Mouse (Mus musculus) brain, embryonic 14.5 days (tissue): Measurements from ENCODE around the gene Tob2.

Experiments used
- CTCF ChIP-seq: fragments of 200-500 bp; IDR thresholded peaks from 2 replicates; pipeline ENCODE4 v1.5.1; 2012; ENCODE audit warnings: inconsistent platforms, mild to moderate bottlenecking, moderate library complexity, borderline replicate concordance; ENCODE audit not compliant: insufficient read depth, insufficient read length; ENCODE audit errors: extremely low read depth
- POLR2A ChIP-seq: fragments of 200-500 bp; IDR thresholded peaks from 2 replicates; pipeline ENCODE4 v1.6.1; 2012; ENCODE audit warnings: mild to moderate bottlenecking, inconsistent platforms, borderline replicate concordance; ENCODE audit not compliant: poor library complexity, insufficient read depth, insufficient read length, severe bottlenecking; ENCODE audit errors: extremely low read depth

GRCm38 (mm10) chr15:81850718-81851117 is 7.9 kb downstream of the Tob2 start:
- TF ChIP-seq CTCF (no peak), POLR2A (no peak)
